Mouse (Mus musculus) kidney, postnatal 0 days (tissue): ENCODE results near the gene Olfr539. TPM values are rescaled to one million over a fixed set of nuclear protein-coding genes. Genes with fewer than 3 reads are reported as not detected.

Source experiments
- ATAC-seq: fragments of 200-750 bp; cut with Nextera tagmentation; replicated peaks from 2 replicates; pipeline ENCODE4 v1.8.0; 2017; ENCODE audit warnings: low read depth, moderate number of reproducible peaks, moderate TSS enrichment, moderate library complexity; ENCODE audit not compliant: low FRiP score
- DNase-seq: peaks from one replicate; pipeline ENCODE4 v3.0.0-alpha.2; 2016; ENCODE audit warnings: low spot score
- H3K27ac ChIP-seq: fragments of 300-500 bp; sonication (generic); 2 replicates; pipeline ENCODE4 v1.5.1; 2014; ENCODE audit warnings: mild to moderate bottlenecking
- H3K27me3 ChIP-seq: fragments of 300-500 bp; sonication (generic); 2 replicates; pipeline ENCODE4 v1.6.1; 2014; ENCODE audit warnings: low read length, mixed read lengths; ENCODE audit not compliant: insufficient read depth
- H3K36me3 ChIP-seq: fragments of 300-500 bp; sonication (generic); 2 replicates; pipeline ENCODE4 v1.6.1; 2014; ENCODE audit warnings: low read length, mixed read lengths; ENCODE audit not compliant: insufficient read depth
- H3K4me1 ChIP-seq: fragments of 300-500 bp; sonication (generic); replicated peaks from 2 replicates; pipeline ENCODE4 v1.6.1; 2014; ENCODE audit warnings: antibody characterized with exemption, low read length, mixed read lengths; ENCODE audit not compliant: insufficient read depth
- H3K4me2 ChIP-seq: fragments of 300-500 bp; sonication (generic); 2 replicates; pipeline ENCODE4 v1.6.1; 2014; ENCODE audit warnings: mild to moderate bottlenecking, low read length, moderate library complexity, mixed read lengths
- H3K4me3 ChIP-seq: fragments of 300-500 bp; sonication (generic); replicated peaks from 2 replicates; pipeline ENCODE4 v1.5.1; 2014; ENCODE audit warnings: low read depth, low read length
- H3K9ac ChIP-seq: fragments of 300-500 bp; sonication (generic); 2 replicates; pipeline ENCODE4 v1.6.1; 2014; ENCODE audit warnings: low read depth, low read length
- H3K9me3 ChIP-seq: fragments of 300-500 bp; sonication (generic); replicated peaks from 2 replicates; pipeline ENCODE4 v1.6.1; 2016; ENCODE audit warnings: low read length, inconsistent platforms, mixed read lengths
- CTCF ChIP-seq: IDR thresholded peaks from 2 replicates; pipeline ENCODE4 v1.5.1; 2016; ENCODE audit warnings: antibody characterized with exemption, low read depth, mild to moderate bottlenecking, moderate library complexity
- WGBS: fragments of 180-500 bp; shearing (Covaris S2); extraction: QIAGEN DNeasy Blood & Tissue Kit; methylation state at CpG from one replicate; pipeline ENCODE4 v1.1.7; 2014; 5-methylcytosine and 5-hydroxymethylcytosine counted together
- polyA plus RNA-seq: library from polyadenylated mRNA; unstranded; fragments of >200 nt; fragmentation: Nextera tagmentation; extraction: Ambion mirVana; gene quantifications from 2 replicates; pipeline ENCODE4 v1.2.1, GENCODE M21; 2015

Gene Olfr539
- polyA plus RNA-seq, 1 experiment from 2014 or later = not detected

GRCm38 (mm10) chr7:140681651-140682050 lies 21.9 kb downstream of the Olfr539 start, which contains the start of gene Olfr45:
Gene Olfr45 (plus strand): TSS chr7:140681951.
- TF ChIP-seq CTCF = no peak
- 86% methylated on average over 1 of the region's 1 CpGs for WGBS

GRCm38 (mm10) chr7:140696967-140697366 lies 37.2 kb downstream of the Olfr539 start, which contains the start of gene Olfr541:
Gene Olfr541 (plus strand): TSS chr7:140697267.
- Histone ChIP-seq H3K4me2 (no peak within 1 kb of the TSS), H3K9me3 (no peaks in the 10 kb centered on the region), H3K4me1 (no peaks in the 10 kb centered on the region), H3K9ac (no peak within 1 kb of the TSS), H3K27ac (no peak within 1 kb of the TSS), H3K27me3 (no peaks in the 10 kb centered on the region), H3K4me3 (no peak within 1 kb of the TSS), H3K36me3 (no peaks in the 10 kb centered on the region)
- no peak for DNase-seq
- no peak for TF ChIP-seq CTCF
- ATAC-seq = no peak

More at GRCm38 (mm10) chr7:140681651-140682050, 21.9 kb downstream of the Olfr539 start, which contains the start of gene Olfr45:
- DNase-seq (no peak), ATAC-seq (no peak)
- no peaks in the 10 kb centered on the region for H3K27me3 ChIP-seq
- H3K27ac ChIP-seq = no peak within 1 kb of the TSS
- no peak within 1 kb of the TSS for H3K9ac ChIP-seq
- H3K9me3 ChIP-seq = no peaks in the 10 kb centered on the region
- no peak within 1 kb of the TSS for H3K4me3 ChIP-seq
- H3K36me3 ChIP-seq = no peaks in the 10 kb centered on the region
- H3K4me2 ChIP-seq = no peak within 1 kb of the TSS
- no peaks in the 10 kb centered on the region for H3K4me1 ChIP-seq

- no peak for TF ChIP-seq CTCF
- no peak for ATAC-seq
- WGBS = 69% methylated on average over 2 of the region's 2 CpGs
These were observed 46.6 kb downstream of the Olfr539 start for GRCm38 (mm10) chr7:140706348-140706747.

GRCm38 (mm10) chr7:140707536-140708284 lies 48.0 kb downstream of the Olfr539 start:
- no peak overlapping the region for H3K9ac ChIP-seq
- no peaks in the 10 kb centered on the region for H3K9me3 ChIP-seq
- no peak overlapping the region for H3K27ac ChIP-seq
- DNase-seq (no peak), ATAC-seq (no peak)
- H3K4me3 ChIP-seq = no peak overlapping the region
- no peaks in the 10 kb centered on the region for H3K36me3 ChIP-seq
- WGBS = 80% methylated on average over 6 of the region's 6 CpGs
- TF ChIP-seq CTCF = no peak
- no peaks in the 10 kb centered on the region for H3K4me1 ChIP-seq
- no peak overlapping the region for H3K4me2 ChIP-seq
- no peaks in the 10 kb centered on the region for H3K27me3 ChIP-seq

More at GRCm38 (mm10) chr7:140706348-140706747, 46.6 kb downstream of the Olfr539 start:
- Histone ChIP-seq H3K36me3 (no peaks in the 10 kb centered on the region), H3K9me3 (no peaks in the 10 kb centered on the region), H3K27me3 (no peaks in the 10 kb centered on the region), H3K4me3 (no peak overlapping the region), H3K4me2 (no peak overlapping the region), H3K4me1 (no peaks in the 10 kb centered on the region), H3K27ac (no peak overlapping the region), H3K9ac (no peak overlapping the region)
- DNase-seq = no peak

GRCm38 (mm10) chr7:140717155-140718055 lies 57.7 kb downstream of the Olfr539 start:
- no peaks in the 10 kb centered on the region for H3K36me3 ChIP-seq
- TF ChIP-seq CTCF = no peak
- no peaks in the 10 kb centered on the region for H3K4me1 ChIP-seq
- no peak overlapping the region for H3K4me2 ChIP-seq
- WGBS = 77% methylated on average over 7 of the region's 7 CpGs
- DNase-seq (no peak), ATAC-seq (no peak)
- H3K9me3 ChIP-seq = no peaks in the 10 kb centered on the region
- no peaks in the 10 kb centered on the region for H3K27me3 ChIP-seq
- no peak overlapping the region for H3K4me3 ChIP-seq
- H3K27ac ChIP-seq = no peak overlapping the region
- no peak overlapping the region for H3K9ac ChIP-seq

- no peaks in the 10 kb centered on the region for H3K9me3 ChIP-seq
- H3K27me3 ChIP-seq = no peaks in the 10 kb centered on the region
- no peak overlapping the region for H3K9ac ChIP-seq
- no peak overlapping the region for H3K4me2 ChIP-seq
- H3K4me3 ChIP-seq = no peak overlapping the region
- ATAC-seq (no peak), DNase-seq (no peak)
- WGBS = 75% methylated on average over 6 of the region's 6 CpGs
- no peaks in the 10 kb centered on the region for H3K4me1 ChIP-seq
- H3K27ac ChIP-seq = no peak overlapping the region
- no peak for TF ChIP-seq CTCF
- H3K36me3 ChIP-seq = no peaks in the 10 kb centered on the region
These were observed 61.4 kb downstream of the Olfr539 start for GRCm38 (mm10) chr7:140721095-140721494.
